Mouse (Mus musculus) embryonic stem cell, embryonic (primary cell): ENCODE data around the gene Ccdc110.

Source experiments
- CTCF ChIA-PET, 4 experiments: fragments of 300-600 bp in 2 of 4; fragments of 350-600 bp in 2 of 4; sonication (Branson Sonifier 250); formaldehyde crosslinking; loops; one replicate each; lab custom pipeline; 2022; ENCODE audit warnings: inconsistent platforms in 2 of 4; lab: Charles Lee
- POLR2A ChIA-PET, 4 experiments: fragments of 300-600 bp in 2 of 4; fragments of 350-600 bp in 2 of 4; sonication (Branson Sonifier 250); formaldehyde crosslinking; loops; one replicate each; lab custom pipeline; 2022; ENCODE audit warnings: antibody characterized with exemption in 4 of 4, inconsistent platforms in 1 of 4; lab: Charles Lee

The Ccdc110 gene

GRCm38 (mm10) chr8:45934582-45935014, at the start of gene Ccdc110:
TSS of gene Ccdc110 (plus strand) at chr8:45934619.
- POLR2A ChIA-PET: interaction anchor here in 3 of 4 experiments (0.6 to 1.1 kb wide), 3 partner anchors 276 to 581 kb away, joined by 4 to 6 read pairs (median 5); partner anchors contain the start of gene Slc25a4 (in 1 of the 3)
- CTCF ChIA-PET: interaction anchor here (0.6 to 3.3 kb wide), 45 partner anchors 12 to 1344 kb away, joined by 3 to 22 read pairs (median 4); partner anchors contain the start of gene Fam149a (in 1 of the 4)

- CTCF ChIA-PET: interaction anchor here in 3 of 4 experiments (0.6 to 1.3 kb wide), 10 partner anchors 10 to 1486 kb away, joined by 3 to 5 read pairs (median 4); no protein-coding TSS in a partner anchor
- POLR2A ChIA-PET: interaction anchor here in 3 of 4 experiments (0.6 to 2.0 kb wide), 12 partner anchors 9 to 1081 kb away, joined by 3 to 12 read pairs (median 4); partner anchors contain the start of gene Slc25a4 (in 1 of the 3)
These were observed 49.2 kb upstream of the Ccdc110 start, which contains the start of gene Pdlim3 for GRCm38 (mm10) chr8:45885202-45885685. TSS of gene Pdlim3 (plus strand) at chr8:45885461.

DNA sequence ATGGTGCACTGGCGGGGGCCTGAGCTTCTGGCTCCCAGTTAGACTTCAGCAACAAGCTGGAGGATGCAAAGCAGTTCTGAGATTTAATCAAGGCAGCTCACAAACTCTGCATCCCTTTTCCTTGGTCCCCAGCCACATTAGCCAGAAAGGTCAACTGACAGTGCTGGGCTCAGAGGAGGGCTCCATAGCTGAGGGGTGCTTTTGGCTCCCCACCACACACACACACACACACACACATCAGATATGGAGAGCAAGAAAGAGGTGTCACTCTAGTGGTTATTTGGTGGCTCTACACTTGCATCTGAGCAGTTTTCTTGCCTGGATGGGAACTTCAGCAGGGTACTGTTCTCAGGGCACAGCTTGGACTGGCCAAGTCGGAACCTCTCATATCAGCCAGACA, 48.6 kb upstream of the Ccdc110 start:
- ChIA-PET POLR2A (interaction anchor here in 3 of 4 experiments (0.7 to 2.0 kb wide), 6 partner anchors 11 to 952 kb away, joined by 3 to 12 read pairs (median 4); no protein-coding TSS in a partner anchor), CTCF (interaction anchor here in 3 of 4 experiments (0.6 to 1.3 kb wide), 4 partner anchors 10 to 430 kb away, joined by 4 read pairs; no protein-coding TSS in a partner anchor)

- ChIA-PET POLR2A (no interaction called here), CTCF (no interaction called here)
These were observed 44.7 kb upstream of the Ccdc110 start for GRCm38 (mm10) chr8:45889737-45890136.

- ChIA-PET CTCF (interaction anchor here in 1 of 4 experiments (1.3 kb wide), 1 partner anchor 11 kb away, joined by 4 read pairs; the partner anchor contains the start of gene Pdlim3), POLR2A (no interaction called here)
These were observed 37.8 kb upstream of the Ccdc110 start for GRCm38 (mm10) chr8:45896590-45896989.

GRCm38 (mm10) chr8:45899783-45900182, 34.6 kb upstream of the Ccdc110 start:
- ChIA-PET CTCF (no interaction called here), POLR2A (no interaction called here)

GRCm38 (mm10) chr8:45901626-45902025, 32.8 kb upstream of the Ccdc110 start:
- POLR2A ChIA-PET: interaction anchor here in 1 of 4 experiments (1.0 kb wide), 1 partner anchor 8 kb away, joined by 3 read pairs; no protein-coding TSS in a partner anchor
- CTCF ChIA-PET: no interaction called here

- CTCF ChIA-PET: no interaction called here
- POLR2A ChIA-PET: interaction anchor here in 1 of 4 experiments (0.6 kb wide), 1 partner anchor 48 kb away, joined by 8 read pairs; no protein-coding TSS in a partner anchor
These were observed 30.8 kb upstream of the Ccdc110 start for GRCm38 (mm10) chr8:45903659-45904058.

GRCm38 (mm10) chr8:45905591-45906250, 28.7 kb upstream of the Ccdc110 start:
- ChIA-PET CTCF (interaction anchor here in 1 of 4 experiments (0.7 kb wide), 1 partner anchor 14 kb away, joined by 4 read pairs; no protein-coding TSS in a partner anchor), POLR2A (interaction anchor here in 1 of 4 experiments (1.8 kb wide), 1 partner anchor 20 kb away, joined by 4 read pairs; the partner anchor contains the start of gene Pdlim3)

DNA sequence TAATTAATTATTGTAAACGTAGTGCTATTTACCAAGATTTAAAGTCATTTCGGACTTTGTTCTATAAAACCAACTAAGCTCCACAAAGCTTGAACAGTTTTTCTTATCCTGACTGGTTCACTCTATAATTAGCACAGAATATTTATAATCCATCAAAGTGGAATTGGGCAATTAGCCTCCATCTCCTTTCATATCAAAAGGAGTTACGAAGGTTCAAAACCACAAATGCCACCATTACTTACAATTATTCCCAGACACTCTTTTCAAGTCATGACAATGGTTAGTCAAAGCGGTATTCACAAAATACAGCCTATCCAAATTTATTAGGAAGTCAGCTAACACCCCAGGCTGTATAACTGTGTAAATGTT, 28.2 kb upstream of the Ccdc110 start:
- ChIA-PET CTCF (no interaction called here), POLR2A (interaction anchor here in 1 of 4 experiments (1.8 kb wide), 1 partner anchor 21 kb away, joined by 4 read pairs; the partner anchor contains the start of gene Pdlim3)

- POLR2A ChIA-PET: no interaction called here
- CTCF ChIA-PET: no interaction called here
These were observed 20.7 kb upstream of the Ccdc110 start for GRCm38 (mm10) chr8:45913707-45914106.

DNA sequence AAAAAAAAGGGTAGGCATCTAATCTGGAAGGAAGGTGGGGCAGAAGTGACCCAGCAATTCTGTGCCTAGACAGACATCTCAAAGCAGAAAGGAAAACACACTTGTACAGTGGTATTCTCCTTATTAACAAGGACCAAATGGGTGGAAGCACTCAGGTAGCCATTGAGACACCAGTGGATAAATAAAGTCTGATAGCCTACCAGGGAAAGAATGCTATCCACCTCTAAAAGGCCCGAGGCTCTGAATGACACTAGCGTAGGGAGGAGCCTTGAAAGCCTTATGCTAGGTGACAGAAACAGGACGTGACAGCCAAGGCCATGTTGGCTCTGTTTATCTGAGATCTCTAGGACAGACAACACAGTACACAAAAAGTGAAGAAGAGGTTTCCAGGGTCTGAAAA, 17.9 kb upstream of the Ccdc110 start:
- CTCF ChIA-PET: no interaction called here
- POLR2A ChIA-PET: no interaction called here

DNA sequence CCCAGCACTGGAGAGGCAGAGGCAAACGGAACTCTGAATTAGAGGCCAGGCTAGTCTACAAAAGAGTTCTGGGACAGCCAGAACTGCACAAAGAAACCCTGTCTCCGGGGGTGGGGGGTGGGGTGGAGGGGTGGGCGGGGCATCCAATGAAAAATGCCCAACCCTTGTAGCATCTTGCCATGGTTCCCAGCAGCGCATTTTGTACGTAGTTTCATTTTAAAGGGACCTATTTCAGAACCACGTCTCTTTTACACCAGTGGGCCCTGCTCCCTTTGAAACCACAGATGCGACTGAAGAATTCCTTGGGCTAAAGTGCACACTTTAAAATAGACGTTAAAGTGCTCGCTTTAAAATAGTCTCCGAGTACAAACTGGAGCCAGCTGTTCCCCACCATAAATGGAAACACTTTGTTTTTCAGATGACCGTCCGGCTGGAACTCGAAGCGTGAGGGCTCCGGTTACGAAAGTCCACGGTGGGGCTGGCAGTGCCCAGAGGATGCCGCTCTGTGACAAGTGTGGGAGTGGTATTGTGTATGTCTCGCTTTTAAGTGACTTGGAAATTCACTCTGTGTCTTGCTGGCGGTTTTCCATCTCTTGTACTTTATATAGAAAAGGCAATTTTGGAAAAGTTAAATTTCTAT, 17.3 kb upstream of the Ccdc110 start:
- POLR2A ChIA-PET: no interaction called here
- CTCF ChIA-PET: no interaction called here

- POLR2A ChIA-PET: interaction anchor here in 2 of 4 experiments (0.7 to 1.4 kb wide), 2 partner anchors 57 to 903 kb away, joined by 3 read pairs; partner anchors contain the start of gene Ufsp2 (in 1 of the 2)
- CTCF ChIA-PET: interaction anchor here in 1 of 4 experiments (0.6 kb wide), 1 partner anchor 13 kb away, joined by 4 read pairs; no protein-coding TSS in a partner anchor
These were observed 15.5 kb upstream of the Ccdc110 start for GRCm38 (mm10) chr8:45918891-45919290.

DNA sequence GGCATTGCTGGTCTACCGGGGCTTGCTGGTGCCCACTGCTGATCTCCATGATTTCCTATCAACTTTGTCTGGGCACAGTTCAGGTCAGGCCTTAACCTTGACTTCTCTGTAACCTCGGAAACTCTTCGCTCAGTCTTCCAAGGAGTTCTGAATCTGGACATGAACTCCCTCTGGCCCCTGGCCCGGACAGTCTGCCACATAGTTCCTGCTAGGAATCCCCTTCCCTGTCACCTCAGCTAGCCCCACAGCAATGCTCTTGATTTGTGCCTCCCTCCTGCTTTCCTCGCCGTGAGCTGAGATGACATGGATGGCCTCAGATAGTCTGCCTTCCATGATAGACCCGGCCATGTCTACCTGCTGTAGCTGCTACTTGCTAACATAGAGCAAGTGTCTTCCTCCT, 14.0 kb upstream of the Ccdc110 start:
- ChIA-PET POLR2A (no interaction called here), CTCF (interaction anchor here in 1 of 4 experiments (0.7 kb wide), 1 partner anchor 26 kb away, joined by 3 read pairs; no protein-coding TSS in a partner anchor)

DNA sequence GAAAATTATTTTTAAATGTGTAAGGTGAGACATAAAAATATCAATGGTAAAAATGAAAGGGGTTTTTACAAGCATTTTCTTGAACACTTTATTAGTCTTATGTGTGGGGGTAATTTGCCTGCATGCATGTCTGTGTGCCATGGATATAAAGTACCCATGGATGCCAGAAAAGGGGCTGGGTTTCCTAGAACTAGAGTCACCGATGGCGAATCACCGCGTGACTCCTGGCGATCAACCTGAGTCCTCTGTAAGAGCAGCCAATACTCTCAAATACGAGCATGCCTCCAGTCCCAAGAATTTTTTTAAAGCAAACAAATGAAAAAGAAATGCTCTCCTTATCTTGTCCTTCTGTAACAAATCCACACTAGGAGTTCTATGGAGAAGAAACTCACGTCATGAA, 12.3 kb upstream of the Ccdc110 start:
- ChIA-PET POLR2A (no interaction called here), CTCF (interaction anchor here in 2 of 4 experiments (0.8 to 1.1 kb wide), 2 partner anchors 12 kb away, joined by 3 read pairs; partner anchors contain the start of gene Ccdc110 (in 2 of the 2))

- POLR2A ChIA-PET: no interaction called here
- CTCF ChIA-PET: interaction anchor here in 1 of 4 experiments (3.3 kb wide), 1 partner anchor 141 kb away, joined by 22 read pairs; no protein-coding TSS in a partner anchor
These were observed 2.6 kb downstream of the Ccdc110 start for GRCm38 (mm10) chr8:45936986-45937385.

- POLR2A ChIA-PET: no interaction called here
These were observed 11.9 kb downstream of the Ccdc110 start for GRCm38 (mm10) chr8:45946283-45946682.

More at GRCm38 (mm10) chr8:45946283-45946682, 11.9 kb downstream of the Ccdc110 start:
- CTCF ChIA-PET: no interaction called here
